Mouse (Mus musculus): ENCODE measurements around the gene Cpt1a. TPM values are rescaled to one million over a fixed set of nuclear protein-coding genes. Genes with fewer than 3 reads are reported as not detected.

Gene Cpt1a
- total RNA-seq, 2 experiments from 2014 or later = 52.0 to 67.5 TPM

DNA sequence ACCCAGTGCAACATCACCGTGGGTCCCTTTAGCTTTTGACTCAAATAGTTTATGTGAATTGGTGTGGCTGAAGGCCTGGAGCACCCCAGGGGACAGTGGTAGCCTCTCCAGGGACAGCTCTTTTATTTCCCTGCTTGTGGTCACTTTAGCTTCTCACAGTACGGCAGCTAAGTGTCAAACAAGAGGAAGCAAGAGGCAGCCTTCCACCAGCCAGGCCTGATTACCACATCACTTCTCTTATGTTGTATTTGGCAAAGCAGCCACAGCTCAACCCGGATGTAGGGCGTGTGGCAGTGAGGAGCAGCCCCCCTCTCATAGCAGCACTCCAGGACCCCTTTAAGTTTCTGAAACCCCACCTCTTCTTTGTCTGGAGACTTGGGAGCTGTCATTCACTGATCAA lies 100.8 kb downstream of the Cpt1a start:
- DNase-seq (ENCODE audit: low spot score in 2 of 2) = no peak

DNA sequence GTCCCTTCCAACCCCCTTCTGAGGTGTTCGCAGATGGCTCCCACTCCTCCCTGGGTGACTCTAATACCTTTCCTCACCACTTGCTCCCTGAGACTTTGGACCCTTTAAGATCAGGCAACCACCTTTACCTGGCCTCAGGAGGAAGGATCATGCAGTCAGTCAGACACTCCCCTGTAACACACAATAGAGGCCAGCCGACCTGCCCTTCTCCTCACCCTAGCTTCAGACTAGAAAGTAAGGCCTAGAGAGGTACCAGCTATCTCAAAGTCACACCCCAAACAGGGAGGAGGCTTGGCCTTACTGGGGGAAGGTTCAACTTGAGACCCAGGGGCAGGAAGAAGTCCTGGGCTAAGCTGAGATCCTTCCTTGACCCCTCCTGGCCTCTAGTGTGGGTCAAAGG lies 102.1 kb downstream of the Cpt1a start:
- DNase-seq (ENCODE audit: low spot score in 2 of 2) = no peak

DNA sequence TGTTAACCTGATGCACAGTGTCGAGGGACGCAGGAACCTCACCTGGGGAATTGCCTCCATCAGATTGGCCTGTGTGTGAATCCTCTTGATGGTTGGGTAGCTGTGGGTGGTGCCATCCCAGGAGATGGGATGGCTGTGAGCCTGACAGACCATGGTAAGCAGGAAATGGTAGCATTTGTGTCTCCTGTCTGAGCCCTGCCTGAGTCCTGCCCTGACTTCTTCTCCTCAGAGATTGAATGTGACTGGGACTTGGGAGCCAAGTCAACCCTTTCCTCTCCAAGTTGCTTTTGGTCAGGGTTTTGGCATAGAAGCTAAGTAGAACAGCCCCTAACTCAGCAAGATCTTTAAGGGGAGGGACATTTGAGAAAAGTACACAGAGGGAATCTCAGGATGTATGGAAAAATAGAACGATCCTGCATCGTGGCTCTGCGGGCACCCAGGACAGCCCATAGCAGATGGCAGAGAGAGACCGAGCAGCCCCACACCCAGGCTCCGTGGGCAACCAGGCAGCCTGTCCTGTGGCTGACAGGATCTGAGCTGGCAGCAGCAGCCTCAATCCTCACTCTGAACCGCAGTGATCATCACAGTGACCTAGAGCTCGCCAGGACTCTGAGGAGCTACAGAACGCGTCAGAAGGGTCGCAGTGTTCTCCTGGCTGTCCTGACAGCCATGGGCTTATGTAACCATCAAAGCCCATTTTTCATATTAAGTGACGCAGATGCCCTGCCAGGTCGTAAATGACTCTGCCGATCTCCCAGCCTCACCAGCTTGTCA lies 106.1 kb downstream of the Cpt1a start:
- DNase-seq (ENCODE audit: low spot score in 2 of 2) = no peak

DNA sequence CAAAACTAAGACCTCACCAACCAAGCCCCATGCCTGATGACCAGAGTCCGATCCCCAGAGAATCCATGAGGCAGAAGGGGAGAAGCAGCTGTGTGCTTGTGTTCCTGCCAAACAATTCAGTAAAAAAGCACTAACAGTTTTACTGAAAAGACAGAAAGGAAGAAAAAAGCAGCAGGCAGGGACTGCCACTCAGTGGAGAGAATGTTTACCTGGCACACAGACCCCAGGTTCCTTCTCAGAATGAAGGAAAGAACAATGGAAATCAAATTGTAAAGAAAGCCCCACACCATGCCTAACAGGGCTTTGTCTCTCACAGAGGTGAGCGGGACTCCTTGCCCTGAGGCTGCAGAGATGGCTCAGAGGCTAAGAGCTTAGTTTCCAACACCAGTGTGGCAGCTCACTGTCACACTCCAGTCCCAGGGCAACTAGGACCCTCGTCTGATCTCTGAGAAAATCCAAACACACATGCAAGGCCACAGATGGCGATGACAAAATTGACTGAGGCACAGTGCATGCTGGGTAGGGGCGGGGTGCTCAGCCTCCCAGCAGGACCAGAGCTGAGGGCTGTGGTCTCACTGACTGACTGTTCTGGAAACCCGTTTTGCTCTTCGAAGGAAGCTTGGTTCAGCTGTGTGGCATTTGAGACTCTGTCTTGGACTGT lies 107.2 kb downstream of the Cpt1a start:
- no peak for DNase-seq (ENCODE audit: low spot score in 2 of 2)

DNA sequence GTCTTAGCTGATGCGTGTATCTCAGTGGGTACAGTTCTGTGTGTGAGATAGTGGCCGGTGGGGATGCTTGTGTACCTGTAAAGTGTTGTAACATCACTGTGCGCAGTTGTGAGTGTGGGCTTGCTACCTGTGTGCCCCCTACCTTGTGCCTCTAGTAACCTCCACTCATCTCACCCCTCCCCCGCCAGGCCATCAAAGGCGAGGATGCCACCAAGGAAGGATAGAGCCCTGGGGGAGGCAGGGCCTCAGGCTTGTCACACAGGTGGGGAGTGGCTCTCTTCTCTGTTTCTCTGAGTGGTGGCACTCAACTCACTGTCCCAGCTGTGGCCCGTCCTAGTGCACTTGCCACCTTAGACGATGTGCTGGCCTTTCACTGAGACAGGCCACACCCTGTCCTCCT lies 108.9 kb downstream of the Cpt1a start:
- no peak for DNase-seq (ENCODE audit: low spot score in 2 of 2)

DNA sequence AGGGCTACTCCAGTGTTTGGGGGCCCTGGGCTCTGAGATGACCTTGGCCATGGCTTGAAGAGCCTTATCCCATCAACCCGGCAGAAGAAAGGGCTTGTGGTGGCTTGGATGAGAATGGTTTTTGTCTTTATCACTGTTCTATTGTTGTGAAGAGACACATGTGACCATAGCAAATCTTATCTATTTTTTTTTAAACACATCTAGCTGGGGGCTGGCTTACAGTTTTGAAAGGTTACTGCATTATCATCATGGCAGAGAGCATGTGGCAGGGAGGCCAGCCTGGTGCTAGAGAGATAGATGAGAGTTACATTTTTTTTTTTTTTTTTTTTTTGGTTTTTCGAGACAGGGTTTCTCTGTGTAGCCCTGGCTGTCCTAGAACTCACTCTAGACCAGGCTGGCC lies 109.8 kb downstream of the Cpt1a start:
- no peak for DNase-seq (ENCODE audit: low spot score in 2 of 2)

DNA sequence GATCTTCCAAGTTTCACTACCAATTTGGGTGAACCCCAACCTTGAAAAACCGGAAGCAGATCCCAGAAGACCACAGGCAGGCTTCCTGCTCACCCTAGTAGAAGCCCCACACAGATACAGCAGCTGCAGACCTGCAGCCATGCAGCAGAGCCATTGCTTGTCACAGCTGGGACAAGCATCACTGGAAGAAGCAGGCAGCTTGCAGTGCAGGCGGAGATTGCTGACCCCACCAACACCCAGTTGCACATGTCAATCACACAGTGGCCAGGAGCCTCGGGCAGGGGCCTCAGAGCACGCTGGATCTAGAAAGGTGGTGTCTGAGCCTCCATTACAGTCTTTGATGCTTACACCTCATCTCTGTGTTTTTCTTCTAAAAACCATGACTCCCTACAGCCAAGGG lies 112.0 kb downstream of the Cpt1a start:
- no peak for DNase-seq (ENCODE audit: low spot score in 2 of 2)

DNA sequence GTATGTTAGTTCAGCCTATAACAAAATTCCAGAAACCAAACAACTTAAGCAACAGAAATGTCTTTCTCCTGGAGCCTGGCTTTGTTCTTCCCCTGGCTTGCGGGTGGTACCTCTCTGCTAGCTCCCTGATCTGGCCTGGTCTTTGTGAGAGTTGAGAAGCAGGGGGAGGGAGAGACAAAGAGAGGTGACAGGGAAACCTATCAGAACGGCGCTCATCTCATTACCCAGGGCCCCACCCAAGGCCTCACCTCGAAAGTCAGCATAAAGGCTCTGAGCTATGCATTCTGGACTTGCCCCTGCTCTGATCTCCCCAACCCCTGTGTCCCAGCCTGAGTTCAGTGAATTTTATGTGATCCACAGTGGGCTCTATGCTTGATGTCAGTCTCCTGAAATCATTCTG lies 112.5 kb downstream of the Cpt1a start:
- DNase-seq (ENCODE audit: low spot score in 2 of 2) = no peak

Small RNA genes lying within 50 kb of the gene (microRNA-seq; reads per million reads assigned to microRNA genes)
- not detected for gene Mir6984

Other genes starting within 250 kb of the Cpt1a start
- 10 to 100 TPM; 63.7 to 67.5 TPM for gene Mrpl21, start 39.4 kb upstream of the Cpt1a start, total RNA-seq (2021)
- gene Ighmbp2, start 39.3 kb upstream of the Cpt1a start, total RNA-seq (2021) = 1 to 10 TPM; 5.9 to 6.1 TPM
- gene Tesmin, start 66.5 kb downstream of the Cpt1a start, total RNA-seq (2021) = 1 to 10 TPM; 1.1 to 1.3 TPM
- gene Gal, start 92.2 kb downstream of the Cpt1a start, total RNA-seq (2021) = not detected

Data from gastrocnemius, postnatal 4 days (tissue).